Mouse (Mus musculus) olfactory bulb, adult 2 months (tissue): Measurements from ENCODE around the gene Xrcc3.

Source experiments
- CTCF ChIP-seq: fragments of 200-500 bp; IDR thresholded peaks from 2 replicates; pipeline ENCODE4 v1.5.1; 2012; ENCODE audit warnings: low read depth, mild to moderate bottlenecking, low read length, moderate library complexity; ENCODE audit not compliant: insufficient read depth
- POLR2A ChIP-seq: fragments of 200-500 bp; IDR thresholded peaks from 2 replicates; pipeline ENCODE4 v1.6.1; 2012; ENCODE audit warnings: mild to moderate bottlenecking, low read depth, low read length, moderate library complexity; ENCODE audit not compliant: insufficient read depth

GRCm38 (mm10) chr12:111800459-111801183 lies 13.1 kb downstream of the Xrcc3 start:
- TF ChIP-seq CTCF (no peak), POLR2A (no peak)
